Mouse (Mus musculus) intestine, postnatal 0 days (tissue): ENCODE data around the gene Cyp17a1. TPM values are rescaled to one million over a fixed set of nuclear protein-coding genes. Genes with fewer than 3 reads are reported as not detected.

Source experiments
- ATAC-seq: fragments of 200-750 bp; cut with Nextera tagmentation; 2 replicates; pipeline ENCODE4 v1.8.0; 2017; ENCODE audit warnings: mild to moderate bottlenecking, moderate TSS enrichment, moderate library complexity
- H3K27ac ChIP-seq: fragments of 300-500 bp; sonication (generic); 2 replicates; pipeline ENCODE4 v1.5.1; 2014; ENCODE audit warnings: mild to moderate bottlenecking, low read depth, low read length, moderate library complexity
- H3K27me3 ChIP-seq: fragments of 300-500 bp; sonication (generic); replicated peaks from 2 replicates; pipeline ENCODE4 v1.6.1; 2014; ENCODE audit warnings: low read length, mixed read lengths; ENCODE audit not compliant: control insufficient read depth, insufficient read depth
- H3K36me3 ChIP-seq: fragments of 300-500 bp; sonication (generic); 2 replicates; pipeline ENCODE4 v1.6.1; 2014; ENCODE audit warnings: mild to moderate bottlenecking, moderate library complexity; ENCODE audit not compliant: control insufficient read depth, insufficient read depth
- H3K4me1 ChIP-seq: fragments of 300-500 bp; sonication (generic); replicated peaks from 2 replicates; pipeline ENCODE4 v1.6.1; 2014; ENCODE audit warnings: antibody characterized with exemption, low read length, mixed read lengths; ENCODE audit not compliant: control insufficient read depth, insufficient read depth
- H3K4me2 ChIP-seq: fragments of 300-500 bp; sonication (generic); replicated peaks from 2 replicates; pipeline ENCODE4 v1.6.1; 2014; ENCODE audit warnings: low read depth, mild to moderate bottlenecking, moderate library complexity
- H3K4me3 ChIP-seq: fragments of 300-500 bp; sonication (generic); 2 replicates; pipeline ENCODE4 v1.5.1; 2014; ENCODE audit warnings: low read depth, low read length
- H3K9ac ChIP-seq: fragments of 300-500 bp; sonication (generic); 2 replicates; pipeline ENCODE4 v1.6.1; 2014; ENCODE audit warnings: mild to moderate bottlenecking, low read depth, low read length
- H3K9me3 ChIP-seq: fragments of 300-500 bp; sonication (generic); 2 replicates; pipeline ENCODE4 v1.6.1; 2016; ENCODE audit warnings: mixed run types; ENCODE audit not compliant: control insufficient read depth
- CTCF ChIP-seq: sonication (generic); IDR thresholded peaks from 2 replicates; pipeline ENCODE4 v1.5.1; 2016; ENCODE audit warnings: low read depth, mild to moderate bottlenecking, control low read depth, antibody characterized with exemption, moderate library complexity
- WGBS: fragments of 180-500 bp; shearing (Covaris S2); extraction: QIAGEN DNeasy Blood & Tissue Kit; methylation state at CpG from one replicate; pipeline ENCODE4 v1.1.7; 2014; 5-methylcytosine and 5-hydroxymethylcytosine counted together
- polyA plus RNA-seq: library from polyadenylated mRNA; unstranded; fragments of >200 nt; fragmentation: Nextera tagmentation; extraction: Ambion mirVana; gene quantifications from 2 replicates; pipeline ENCODE4 v1.2.1, GENCODE M21; 2015

Cyp17a1 gene
- polyA plus RNA-seq, 1 experiment from 2014 or later: not detected

DNA sequence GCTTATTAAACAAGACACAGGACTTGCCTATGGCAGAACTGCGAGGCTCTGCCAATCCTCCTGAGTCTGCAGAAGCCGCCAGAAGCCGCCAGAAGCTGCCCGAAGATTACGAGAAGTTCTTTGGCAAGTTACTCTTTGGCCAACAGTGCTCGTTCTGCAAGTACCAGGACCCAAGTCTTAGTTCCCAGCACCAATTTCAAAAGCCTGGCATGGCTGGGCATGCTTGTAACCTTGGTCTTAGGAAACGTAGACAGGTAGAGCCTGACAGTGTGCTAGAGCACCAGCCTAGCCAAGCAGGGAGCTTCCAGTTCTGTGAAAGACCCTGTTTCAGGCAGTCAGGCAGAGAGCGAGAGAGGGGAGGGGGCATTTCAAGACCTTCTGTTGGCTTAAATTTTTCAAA, 23.5 kb upstream of the Cyp17a1 start:
- H3K27ac ChIP-seq: no peak overlapping the region
- 96% methylated on average over 8 of the region's 8 CpGs for WGBS
- no peaks in the 10 kb centered on the region for H3K4me1 ChIP-seq
- TF ChIP-seq CTCF: no peak
- no peak overlapping the region for H3K4me2 ChIP-seq
- H3K9me3 ChIP-seq: no peaks in the 10 kb centered on the region
- no peak for ATAC-seq
- no peak overlapping the region for H3K9ac ChIP-seq
- no peaks in the 10 kb centered on the region for H3K27me3 ChIP-seq
- H3K4me3 ChIP-seq: no peak overlapping the region
- no peaks in the 10 kb centered on the region; the same call in 1 of the 2 replicates for H3K36me3 ChIP-seq

DNA sequence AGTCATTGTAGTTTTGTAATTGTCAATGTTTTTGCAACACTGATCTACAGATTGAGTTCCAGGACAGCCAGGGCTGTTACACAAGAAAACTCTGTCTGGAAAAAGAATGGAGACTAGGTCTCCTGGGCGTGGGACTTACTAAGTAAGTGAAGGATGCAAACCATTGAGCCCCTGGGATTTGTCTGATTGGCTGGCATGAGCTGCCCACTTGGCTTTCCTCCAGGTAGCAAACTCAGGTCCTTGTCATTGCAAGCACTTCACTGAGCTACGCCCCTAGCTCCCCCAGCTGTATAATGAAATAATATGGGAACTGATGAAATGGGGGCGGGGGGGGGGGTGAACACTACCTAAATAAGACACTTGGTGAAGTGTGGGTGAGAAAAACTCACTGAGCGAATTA, 20.2 kb upstream of the Cyp17a1 start:
- no peak for TF ChIP-seq CTCF
- Histone ChIP-seq H3K9ac (no peak overlapping the region), H3K4me2 (no peak overlapping the region), H3K9me3 (no peaks in the 10 kb centered on the region), H3K4me3 (no peak overlapping the region), H3K27me3 (no peaks in the 10 kb centered on the region), H3K27ac (no peak overlapping the region), H3K36me3 (no peaks in the 10 kb centered on the region; the same call in 1 of the 2 replicates), H3K4me1 (0 out of 2 replicates have a peak, but pooled peaks cover 3% of the 10 kb centered on the region)
- no peak for ATAC-seq
- 89% methylated on average over 4 of the region's 4 CpGs for WGBS

DNA sequence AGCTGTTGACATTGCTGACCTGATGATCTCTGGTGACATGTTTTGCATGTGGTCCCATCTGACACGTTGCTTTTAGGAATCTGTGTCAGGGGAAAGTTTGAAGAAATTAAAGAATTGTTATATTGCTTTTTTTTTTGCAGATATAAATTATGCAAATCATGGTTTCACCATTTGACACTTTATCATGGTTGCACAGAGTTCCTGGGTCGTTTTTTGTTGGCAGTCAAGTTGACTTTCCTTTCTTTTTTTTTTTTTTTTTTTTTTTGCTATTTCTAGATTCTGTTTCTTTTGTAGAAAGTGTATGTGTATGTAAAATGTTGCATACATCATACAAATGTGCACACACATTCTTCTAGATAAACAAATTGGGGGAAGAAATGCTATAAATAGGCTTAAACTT, 18.1 kb upstream of the Cyp17a1 start:
- Histone ChIP-seq H3K27me3 (no peaks in the 10 kb centered on the region), H3K36me3 (no peaks in the 10 kb centered on the region; the same call in 1 of the 2 replicates), H3K9ac (no peak overlapping the region), H3K4me2 (no peak overlapping the region), H3K9me3 (no peaks in the 10 kb centered on the region), H3K27ac (no peak overlapping the region), H3K4me1 (0 out of 2 replicates have a peak, but pooled peaks cover 3% of the 10 kb centered on the region), H3K4me3 (no peak overlapping the region)
- ATAC-seq: no peak
- 81% methylated on average over 2 of the region's 2 CpGs for WGBS
- no peak for TF ChIP-seq CTCF

DNA sequence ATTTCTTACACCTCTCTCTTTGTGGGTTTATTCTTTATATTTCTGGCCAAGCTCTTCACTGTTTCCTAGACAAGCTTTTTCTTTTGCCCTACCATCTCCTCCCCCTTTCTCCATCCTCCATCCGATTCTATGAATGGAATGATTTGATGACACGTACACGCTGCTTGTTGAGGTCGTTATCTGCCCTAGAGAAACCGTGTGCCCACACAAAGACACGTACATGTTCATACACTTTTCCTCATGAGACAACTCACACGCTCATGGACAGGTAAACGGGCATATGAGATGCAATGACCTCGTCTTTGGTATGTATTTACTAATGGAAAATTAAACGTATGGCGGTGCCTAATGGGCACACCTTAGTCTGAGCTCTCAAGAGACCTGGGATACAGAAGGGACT, 17.4 kb upstream of the Cyp17a1 start:
- WGBS: 69% methylated on average over 11 of the region's 11 CpGs
- no peak overlapping the region for H3K27ac ChIP-seq

DNA sequence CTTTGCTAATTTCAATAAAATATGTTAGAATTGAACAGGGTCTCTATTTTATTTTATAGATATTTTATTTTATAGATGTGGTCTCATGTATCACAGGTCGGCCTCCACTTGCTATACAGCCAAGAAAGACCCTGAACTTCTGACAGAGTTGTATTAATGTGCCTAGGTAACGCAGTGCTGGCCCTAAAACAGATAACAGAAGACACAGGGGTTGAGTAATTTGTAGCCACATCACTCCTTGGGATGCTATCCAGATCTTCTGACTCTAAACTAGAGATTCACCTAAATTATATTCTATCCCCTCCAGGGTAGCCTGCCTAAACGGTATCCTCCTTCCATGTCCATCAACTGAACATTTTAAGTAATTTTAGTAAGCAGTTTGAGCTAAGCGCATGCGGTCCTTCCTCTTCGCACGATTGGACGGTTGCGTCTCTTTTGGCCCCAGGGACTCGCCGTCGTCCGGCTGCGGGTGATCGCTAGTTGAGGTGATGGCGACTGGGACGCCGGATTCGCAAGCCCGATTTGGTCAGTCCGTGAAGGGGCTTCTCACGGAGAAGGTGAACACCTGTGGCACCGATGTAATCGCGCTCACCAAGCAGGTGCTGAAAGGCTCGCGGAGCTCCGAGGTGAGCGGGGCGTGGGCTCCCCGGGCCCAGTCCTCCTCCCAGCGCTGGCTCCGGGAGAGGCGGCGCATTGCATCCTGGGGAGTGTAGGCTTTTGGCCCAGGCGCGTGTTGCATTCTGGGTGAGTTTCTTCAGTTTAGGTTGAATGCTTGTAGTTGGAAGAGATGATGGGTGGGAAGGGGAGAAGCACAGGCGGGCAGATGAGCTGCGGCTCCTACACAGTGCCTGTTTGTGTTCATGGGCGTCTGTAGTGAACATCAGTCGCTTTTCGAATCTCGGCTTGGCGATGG, 16.7 kb upstream of the Cyp17a1 start, which contains the start of gene Borcs7:
Gene Borcs7, plus strand, starts transcription at position 447 of the 913 bp plus-strand sequence.
- Histone ChIP-seq H3K4me2 (peak within 1 kb of the TSS; percentile 64), H3K4me3 (peak within 1 kb of the TSS; percentile 68), H3K9me3 (no peaks in the 10 kb centered on the region), H3K27ac (no peak within 1 kb of the TSS), H3K4me1 (0 out of 2 replicates have a peak, but pooled peaks cover 3% of the 10 kb centered on the region), H3K9ac (peak within 1 kb of the TSS; percentile 43), H3K27me3 (no peaks in the 10 kb centered on the region), H3K36me3 (no peaks in the 10 kb centered on the region; the same call in 1 of the 2 replicates)
- ATAC-seq: peak; percentile 86
- 3% methylated on average over 44 of the region's 44 CpGs for WGBS
- TF ChIP-seq CTCF: no peak

More for the DNA sequence above, 17.4 kb upstream of the Cyp17a1 start:
- Histone ChIP-seq H3K9ac (no peak overlapping the region; the same call in 1 of the 2 replicates), H3K9me3 (no peaks in the 10 kb centered on the region), H3K4me2 (peak overlapping the region; percentile 64), H3K27me3 (no peaks in the 10 kb centered on the region), H3K36me3 (no peaks in the 10 kb centered on the region; the same call in 1 of the 2 replicates), H3K4me3 (peak overlapping the region; percentile 68), H3K4me1 (0 out of 2 replicates have a peak, but pooled peaks cover 3% of the 10 kb centered on the region)
- TF ChIP-seq CTCF: no peak
- no peak for ATAC-seq

DNA sequence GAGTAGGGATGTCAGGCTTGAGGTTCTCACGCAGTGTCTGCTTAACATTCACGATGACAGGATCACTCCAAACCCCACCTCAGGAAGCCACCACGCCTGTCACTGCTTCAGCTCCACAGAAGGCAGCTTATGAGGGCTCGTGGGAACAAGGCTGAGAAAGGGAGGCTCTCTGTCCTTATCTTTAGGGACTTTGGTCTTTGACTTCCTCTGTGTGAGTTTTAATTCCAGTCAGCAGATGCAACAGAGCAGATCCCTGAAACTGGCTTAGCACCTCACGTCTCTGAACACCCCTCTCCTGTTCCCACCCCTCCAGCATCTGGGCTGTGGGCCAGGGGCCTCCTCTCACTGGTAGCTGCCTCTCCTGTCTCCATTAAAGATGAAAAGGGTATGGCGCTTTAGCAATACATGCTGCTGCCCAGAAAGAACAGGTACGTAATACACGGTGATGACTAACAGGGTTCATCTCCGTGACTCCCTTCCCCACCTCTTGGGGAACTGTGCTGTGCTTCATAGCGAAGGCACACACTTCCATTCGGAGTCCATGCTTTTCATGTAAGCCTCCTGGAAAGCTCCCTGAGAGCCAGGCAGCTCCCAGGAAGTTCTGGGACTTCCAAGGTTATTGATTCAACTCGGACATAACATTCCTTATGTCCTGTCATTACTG, 6.9 kb upstream of the Cyp17a1 start:
- WGBS: 24% methylated on average over 12 of the region's 12 CpGs
- Histone ChIP-seq H3K27ac (peak overlapping the region; percentile 73), H3K27me3 (no peaks in the 10 kb centered on the region), H3K36me3 (no peaks in the 10 kb centered on the region), H3K9me3 (no peaks in the 10 kb centered on the region), H3K9ac (peak overlapping the region; percentile 22; the same call in 1 of the 2 replicates), H3K4me2 (peak overlapping the region; percentile 59), H3K4me3 (peak overlapping the region; percentile 31), H3K4me1 (peaks cover 5% of the 10 kb centered on the region; the same call in 1 of the 2 replicates)
- peak; percentile 92 for ATAC-seq
- TF ChIP-seq CTCF: no peak
